Mouse (Mus musculus): ENCODE measurements around the gene Plin5.

The Plin5 gene

GRCm38 (mm10) chr17:56133457-56134363 is 16.3 kb upstream of the Plin5 start:
- no peak for DNase-seq (ENCODE audit: low read depth, low spot score)

- peak; percentile 50 for DNase-seq (ENCODE audit: low read depth, low spot score)
These were observed 15.3 kb upstream of the Plin5 start for GRCm38 (mm10) chr17:56132661-56133060.

- DNase-seq (ENCODE audit: low read depth, low spot score), result peak; percentile 34
These were observed 14.4 kb upstream of the Plin5 start for GRCm38 (mm10) chr17:56131814-56132213.

GRCm38 (mm10) chr17:56131136-56131535 is 13.7 kb upstream of the Plin5 start:
- DNase-seq (ENCODE audit: low read depth, low spot score), result no peak

- DNase-seq (ENCODE audit: low read depth, low spot score), result no peak
These were observed 10.8 kb upstream of the Plin5 start for GRCm38 (mm10) chr17:56128246-56128645.

- no peak for DNase-seq (ENCODE audit: low read depth, low spot score)
These were observed 8.8 kb upstream of the Plin5 start for GRCm38 (mm10) chr17:56126175-56126574.

GRCm38 (mm10) chr17:56125276-56125630 is 7.9 kb upstream of the Plin5 start:
- no peak for DNase-seq (ENCODE audit: low read depth, low spot score)

GRCm38 (mm10) chr17:56124377-56125275 is 7.2 kb upstream of the Plin5 start:
- peak; percentile 71 for DNase-seq (ENCODE audit: low read depth, low spot score)

- DNase-seq (ENCODE audit: low read depth, low spot score), result no peak
These were observed 6.4 kb upstream of the Plin5 start for GRCm38 (mm10) chr17:56123681-56124340.

- DNase-seq (ENCODE audit: low read depth, low spot score), result no peak
These were observed 5.8 kb upstream of the Plin5 start for GRCm38 (mm10) chr17:56123161-56123560.

GRCm38 (mm10) chr17:56121826-56122225 is 4.4 kb upstream of the Plin5 start, which contains the start of gene Lrg1:
Gene Lrg1, minus strand, starts transcription at chr17:56122001.
- DNase-seq (ENCODE audit: low read depth, low spot score), result no peak

GRCm38 (mm10) chr17:56119981-56120880 is 2.8 kb upstream of the Plin5 start:
- no peak for DNase-seq (ENCODE audit: low read depth, low spot score)

GRCm38 (mm10) chr17:56119431-56119830 is 2.0 kb upstream of the Plin5 start:
- no peak for DNase-seq (ENCODE audit: low read depth, low spot score)

- DNase-seq (ENCODE audit: low read depth, low spot score), result no peak
These were observed 1.2 kb downstream of the Plin5 start for GRCm38 (mm10) chr17:56116193-56116592.

- DNase-seq (ENCODE audit: low read depth, low spot score), result no peak
These were observed 4.7 kb downstream of the Plin5 start for GRCm38 (mm10) chr17:56112743-56113142.

GRCm38 (mm10) chr17:56111864-56112263 is 5.5 kb downstream of the Plin5 start:
- DNase-seq (ENCODE audit: low read depth, low spot score), result peak; percentile 77

- DNase-seq (ENCODE audit: low read depth, low spot score), result no peak
These were observed 6.4 kb downstream of the Plin5 start for GRCm38 (mm10) chr17:56111021-56111420.

- DNase-seq (ENCODE audit: low read depth, low spot score), result no peak
These were observed 6.8 kb downstream of the Plin5 start for GRCm38 (mm10) chr17:56110571-56110970.

GRCm38 (mm10) chr17:56109219-56110051 is 8.0 kb downstream of the Plin5 start, which contains the start of gene Plin4:
Gene Plin4, minus strand, starts transcription at chr17:56109803.
- no peak for DNase-seq (ENCODE audit: low read depth, low spot score)
